Mouse (Mus musculus) gastrocnemius, adult 18-20 months (tissue): ENCODE results near the gene Hes7. TPM values are rescaled to one million over a fixed set of nuclear protein-coding genes. Genes with fewer than 3 reads are reported as not detected.
A peak's percentile ranks its signal among the peaks of the same experiment; 100 is the strongest.

Experiments used
- DNase-seq: peaks from one replicate; pipeline ENCODE4 v3.0.0; 2021; ENCODE audit warnings: low spot score
- long read RNA-seq, 2 experiments: library from polyadenylated mRNA; stranded (forward); transcript quantifications; one replicate each; pipeline ENCODE4 v2.0.0; 2021
- total RNA-seq, 2 experiments: library from RNA; stranded (reverse); gene quantifications; 2 replicates each; pipeline ENCODE4 v1.2.3; 2021

Hes7 gene
- not detected for total RNA-seq
- long read RNA-seq, experiment 1 = 0 reads
- long read RNA-seq, experiment 2 = 0 reads

GRCm38 (mm10) chr11:69120221-69121000, at the start of gene Hes7:
Gene Hes7 (plus strand): TSS chr11:69120404.
- DNase-seq = no peak

- DNase-seq = peak; percentile 93
These were observed 49.5 kb upstream of the Hes7 start, which contains the start of gene Tmem107 for GRCm38 (mm10) chr11:69070590-69071222. Gene Tmem107 (plus strand): TSS chr11:69070806.

GRCm38 (mm10) chr11:69071262-69071661, 48.9 kb upstream of the Hes7 start:
- DNase-seq = no peak

GRCm38 (mm10) chr11:69072234-69072633, 48.0 kb upstream of the Hes7 start:
- DNase-seq = no peak

- no peak for DNase-seq
These were observed 47.5 kb upstream of the Hes7 start for GRCm38 (mm10) chr11:69072666-69073064.

- peak; percentile 90 for DNase-seq
These were observed 46.9 kb upstream of the Hes7 start for GRCm38 (mm10) chr11:69073065-69073888.

GRCm38 (mm10) chr11:69073951-69074775, 46.0 kb upstream of the Hes7 start:
- DNase-seq = no peak

GRCm38 (mm10) chr11:69074776-69075069, 45.5 kb upstream of the Hes7 start:
- DNase-seq = no peak

- DNase-seq = no peak
These were observed 44.3 kb upstream of the Hes7 start for GRCm38 (mm10) chr11:69075764-69076479.

- no peak for DNase-seq
These were observed 43.6 kb upstream of the Hes7 start for GRCm38 (mm10) chr11:69076572-69076971.

GRCm38 (mm10) chr11:69077316-69077715, 42.9 kb upstream of the Hes7 start:
- no peak for DNase-seq

- no peak for DNase-seq
These were observed 42.2 kb upstream of the Hes7 start for GRCm38 (mm10) chr11:69078041-69078440.

GRCm38 (mm10) chr11:69078805-69079438, 41.3 kb upstream of the Hes7 start:
- DNase-seq = peak; percentile 23

- no peak for DNase-seq
These were observed 39.9 kb upstream of the Hes7 start for GRCm38 (mm10) chr11:69080102-69080854.

- DNase-seq = no peak
These were observed 39.4 kb upstream of the Hes7 start for GRCm38 (mm10) chr11:69080855-69081222.

GRCm38 (mm10) chr11:69081613-69082012, 38.6 kb upstream of the Hes7 start:
- no peak for DNase-seq

- DNase-seq = no peak
These were observed 34.6 kb upstream of the Hes7 start for GRCm38 (mm10) chr11:69085608-69086007.

GRCm38 (mm10) chr11:69086390-69086789, 33.8 kb upstream of the Hes7 start:
- peak; percentile 23 for DNase-seq

- no peak for DNase-seq
These were observed 33.1 kb upstream of the Hes7 start for GRCm38 (mm10) chr11:69087082-69087481.
